Mouse (Mus musculus) central nervous system, embryonic 18 days (tissue): ENCODE measurements around the gene Asb4. TPM values are rescaled to one million over a fixed set of nuclear protein-coding genes. Genes with fewer than 3 reads are reported as not detected.

Source experiments
- polyA plus RNA-seq: library from polyadenylated mRNA; depleted of rRNA; stranded (reverse); fragments of >200 nt; gene quantifications from 2 replicates; pipeline ENCODE4 v1.2.3, GENCODE M21; 2012; rRNA removed

The Asb4 gene
- polyA plus RNA-seq, result 11.3 and 12.5 TPM in 2 replicates

GRCm38 (mm10) chr6:5383336-5384177, at the start of gene Asb4:
Gene Asb4 (plus strand): TSS chr6:5383386.

Other genes starting within 250 kb of the Asb4 start
- gene Pon1, start 189.4 kb upstream of the Asb4 start, polyA plus RNA-seq, result 0.36 TPM in 2 replicates
- 1.6 and 2.1 TPM in 2 replicates for gene Pon3, start 127.1 kb upstream of the Asb4 start, polyA plus RNA-seq
- gene Pon2, start 84.9 kb upstream of the Asb4 start, polyA plus RNA-seq, result 11.3 and 11.8 TPM in 2 replicates
- 1.7 and 2.4 TPM in 2 replicates for gene Pdk4, start 112.9 kb downstream of the Asb4 start, polyA plus RNA-seq